Mouse (Mus musculus) left cerebral cortex, adult 8-10 months (tissue): Measurements from ENCODE around the gene Fat4. TPM values are rescaled to one million over a fixed set of nuclear protein-coding genes. Genes with fewer than 3 reads are reported as not detected.

Experiments used
- DNase-seq, 2 experiments: peaks; one replicate each; pipeline ENCODE4 v3.0.0; 2022; ENCODE audit warnings: low spot score in 2 of 2
- total RNA-seq, 4 experiments: library from RNA; stranded (reverse); gene quantifications; 2 replicates each; pipeline ENCODE4 v1.2.4; 2022

The Fat4 gene
- total RNA-seq, 4 experiments from 2014 or later = 8.6 to 12.3 (median 9.5) TPM

DNA sequence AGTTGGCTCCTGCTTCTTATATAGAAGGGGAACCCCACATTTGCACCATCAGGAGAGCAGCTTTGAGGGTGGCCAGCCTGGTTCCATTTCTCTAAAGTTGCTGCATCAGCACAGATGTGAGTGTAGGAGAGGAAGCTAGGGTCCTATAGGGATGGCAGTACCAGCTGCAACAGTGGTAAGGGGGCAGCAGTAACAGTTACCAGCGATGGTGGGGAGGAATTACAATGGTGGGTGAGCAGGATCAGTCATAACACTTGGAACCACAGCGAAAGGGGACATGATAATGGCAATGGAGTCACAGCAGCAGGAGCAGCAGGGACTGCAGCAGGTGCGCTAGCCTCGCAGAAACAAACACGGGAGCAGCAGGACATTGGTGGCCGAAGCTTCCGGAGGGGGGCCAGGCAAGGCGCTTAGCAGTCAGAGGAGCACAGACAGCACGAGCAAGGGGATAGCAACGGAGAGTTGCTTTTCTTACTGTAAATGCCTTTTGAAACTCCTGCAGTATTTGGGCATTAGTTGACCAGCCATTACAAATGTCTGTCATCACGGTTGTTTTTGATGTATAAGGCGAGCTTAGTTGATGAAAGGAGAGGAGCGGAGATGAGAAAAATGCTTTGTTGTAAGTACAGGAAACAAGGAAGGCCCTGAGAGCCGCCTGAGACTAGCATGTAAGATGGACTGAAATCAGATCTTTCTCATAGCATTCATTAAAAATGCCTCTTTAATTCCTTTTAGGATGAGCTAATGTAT is 21.1 kb downstream of the Fat4 start:
- no peak for DNase-seq

GRCm38 (mm10) chr3:38908426-38909111 is 21.8 kb downstream of the Fat4 start:
- DNase-seq = no peak

GRCm38 (mm10) chr3:38912768-38913487 is 26.2 kb downstream of the Fat4 start:
- no peak for DNase-seq

GRCm38 (mm10) chr3:38913488-38914105 is 26.9 kb downstream of the Fat4 start:
- no peak for DNase-seq

GRCm38 (mm10) chr3:38918926-38919325 is 32.2 kb downstream of the Fat4 start:
- no peak for DNase-seq

DNA sequence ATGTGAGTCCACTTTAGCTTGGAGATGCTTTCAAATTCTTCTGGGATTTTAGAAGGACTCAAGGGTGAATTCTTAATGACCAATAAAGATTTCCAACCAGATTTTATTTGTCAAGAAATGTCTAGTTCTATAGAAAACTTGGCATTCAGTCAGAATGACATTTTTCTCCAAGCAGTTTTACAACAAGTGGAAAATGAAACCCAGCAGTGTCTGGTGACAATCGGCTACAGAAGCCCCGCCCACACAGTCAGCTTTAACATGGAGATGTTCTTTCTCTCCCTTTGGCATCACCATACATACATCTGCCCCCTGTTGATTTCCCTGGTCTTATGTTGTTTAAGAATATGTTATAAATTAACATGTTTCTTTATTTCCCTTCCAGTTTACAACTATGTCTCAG is 34.3 kb downstream of the Fat4 start:
- DNase-seq = no peak

DNA sequence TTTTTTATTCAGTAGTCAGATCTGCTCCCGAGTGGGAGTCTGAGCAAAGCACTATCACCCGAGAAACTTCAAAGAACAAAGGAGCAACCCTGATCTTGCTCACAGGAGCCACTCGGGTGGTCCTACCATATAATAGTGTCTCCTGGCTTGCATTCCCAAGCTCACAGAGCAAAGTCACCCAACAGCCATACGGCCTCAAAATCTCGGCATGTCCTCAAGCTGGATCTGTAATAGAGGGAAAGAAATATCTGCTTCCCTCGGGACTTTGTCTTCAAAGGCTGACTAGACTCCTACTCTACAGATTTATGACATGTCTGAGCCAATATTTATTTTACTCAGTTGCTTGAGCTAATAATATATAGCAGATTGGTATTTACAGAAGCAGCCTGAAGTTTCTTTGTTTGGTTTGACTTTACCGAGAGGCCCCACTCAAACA is 36.5 kb downstream of the Fat4 start:
- DNase-seq = no peak

DNA sequence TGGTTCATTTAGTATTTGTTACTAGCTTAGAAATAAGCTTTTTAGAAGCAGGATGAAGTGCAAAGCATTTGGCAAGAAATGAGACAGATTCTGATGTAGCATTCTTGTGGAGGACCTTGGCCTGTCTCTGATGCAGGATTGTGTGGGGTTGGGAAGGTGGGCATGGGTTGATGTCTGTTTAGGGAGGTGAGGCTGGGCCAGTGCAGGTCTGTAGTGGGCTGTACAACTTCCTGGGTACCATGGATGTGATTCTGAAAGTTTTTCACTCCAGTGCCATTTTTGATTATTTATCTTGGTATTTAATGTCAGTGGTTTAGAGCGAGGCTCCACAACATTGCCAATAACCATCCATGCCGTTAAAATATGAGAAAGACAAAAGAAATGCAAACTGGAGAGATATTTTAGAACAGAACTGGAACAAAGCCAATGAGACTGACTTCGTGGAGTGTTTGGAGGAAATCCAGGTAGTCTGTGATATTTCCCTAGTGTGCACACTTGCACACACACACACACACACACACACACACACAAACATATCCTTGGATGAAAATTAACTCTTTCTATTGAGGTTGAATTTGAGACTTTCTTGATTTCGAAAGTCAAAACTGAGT is 41.4 kb downstream of the Fat4 start:
- no peak for DNase-seq

GRCm38 (mm10) chr3:38928751-38929150 is 42.0 kb downstream of the Fat4 start:
- DNase-seq = no peak

DNA sequence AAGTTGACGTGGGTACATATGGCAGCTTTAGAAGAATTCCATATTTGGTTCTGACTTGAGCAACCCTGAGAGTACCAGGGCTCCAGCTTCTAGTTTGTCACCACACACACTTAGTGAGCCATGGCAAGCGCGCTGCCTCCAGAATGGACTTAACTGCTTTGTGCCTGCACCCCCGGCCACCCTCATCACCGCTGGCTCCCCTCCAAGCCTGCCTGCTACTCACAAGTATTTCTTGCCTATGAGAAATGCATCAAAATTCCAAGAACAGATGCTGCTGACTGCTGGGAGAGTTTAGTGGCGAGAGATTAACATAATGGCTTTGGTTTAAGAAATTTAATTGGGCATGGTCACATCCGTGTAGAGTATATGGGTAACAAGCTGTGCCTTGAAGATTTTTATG is 48.0 kb downstream of the Fat4 start:
- peak; percentile 28 to 54 for DNase-seq

- no peak for DNase-seq
Measured at GRCm38 (mm10) chr3:38936485-38936884, 49.7 kb downstream of the Fat4 start.

DNA sequence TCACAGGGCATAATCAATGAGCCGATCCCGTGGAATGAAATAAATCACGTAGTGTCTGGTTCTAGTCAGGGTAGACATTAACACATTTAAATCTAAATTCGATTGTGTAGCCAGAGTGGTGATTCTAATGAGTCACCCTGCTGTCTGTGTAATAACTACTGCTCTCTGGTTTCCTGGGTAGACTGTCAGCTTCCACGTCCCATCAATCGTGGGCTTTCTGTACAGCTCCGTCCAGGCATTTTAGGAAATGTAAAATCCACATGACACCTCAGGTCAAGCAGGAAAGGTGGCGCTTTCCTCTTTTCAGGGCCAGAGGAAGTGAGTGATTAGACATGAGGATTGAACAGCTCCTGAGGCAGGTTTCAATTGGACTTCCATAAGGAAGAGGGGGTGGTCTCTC is 50.4 kb downstream of the Fat4 start:
- no peak for DNase-seq

DNA sequence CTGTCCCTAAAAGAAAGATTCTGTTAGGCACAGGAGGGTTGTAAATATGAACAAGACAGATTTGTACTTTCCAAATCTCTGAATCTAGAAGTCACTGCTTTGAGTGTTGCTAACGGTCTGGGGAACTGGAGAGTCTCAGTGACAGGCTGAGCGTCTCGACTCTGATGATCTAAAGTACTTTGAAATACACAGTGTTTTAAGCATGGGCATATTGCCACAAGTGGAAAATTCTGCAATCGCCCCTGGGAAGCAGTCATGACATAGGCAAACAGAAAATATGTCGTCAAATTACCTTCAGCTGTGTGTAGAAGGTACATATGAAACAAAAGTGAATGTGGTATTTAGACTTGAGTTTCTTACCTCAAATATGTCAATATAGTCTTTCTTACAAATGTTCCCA is 51.4 kb downstream of the Fat4 start:
- no peak for DNase-seq

DNA sequence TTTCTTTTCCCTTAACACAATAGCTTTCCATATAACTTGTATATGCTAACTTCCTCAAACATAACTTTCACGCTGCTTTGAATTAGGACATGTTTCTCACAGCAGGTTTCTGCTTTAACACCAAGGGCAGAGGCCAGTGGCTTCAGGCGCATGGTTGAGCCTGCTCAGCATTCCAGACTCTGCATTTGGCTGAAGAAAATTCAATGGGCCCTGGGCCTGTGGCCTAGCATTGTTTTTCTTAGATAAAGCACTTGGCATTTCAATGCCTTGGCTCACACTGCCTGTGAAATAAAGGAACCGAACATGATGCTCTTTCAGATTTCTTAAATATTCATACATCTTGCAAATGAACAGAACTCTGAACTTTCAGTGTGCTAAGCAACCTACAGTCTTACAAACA is 52.8 kb downstream of the Fat4 start:
- DNase-seq = no peak

GRCm38 (mm10) chr3:38940327-38940726 is 53.6 kb downstream of the Fat4 start:
- no peak for DNase-seq

DNA sequence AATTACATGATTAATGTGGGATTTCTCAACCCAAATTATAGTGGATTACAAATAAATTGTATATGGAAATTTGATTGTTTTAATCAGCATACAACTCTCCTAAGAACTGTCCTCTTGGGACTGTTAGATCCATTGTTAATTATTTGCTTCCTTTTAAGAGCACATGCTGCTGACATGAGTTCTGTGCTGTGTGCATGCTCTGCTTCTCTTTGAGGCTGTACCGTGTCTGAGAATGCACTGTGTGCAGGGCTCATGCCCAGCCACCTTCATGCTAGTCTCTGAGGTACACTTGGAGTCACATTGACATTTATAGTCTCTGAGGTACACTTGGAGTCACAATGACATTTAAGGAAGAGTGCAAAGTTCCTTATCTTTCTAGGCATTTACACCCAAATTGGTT is 58.4 kb downstream of the Fat4 start:
- DNase-seq = no peak

GRCm38 (mm10) chr3:38947706-38948105 is 61.0 kb downstream of the Fat4 start:
- DNase-seq = no peak

DNA sequence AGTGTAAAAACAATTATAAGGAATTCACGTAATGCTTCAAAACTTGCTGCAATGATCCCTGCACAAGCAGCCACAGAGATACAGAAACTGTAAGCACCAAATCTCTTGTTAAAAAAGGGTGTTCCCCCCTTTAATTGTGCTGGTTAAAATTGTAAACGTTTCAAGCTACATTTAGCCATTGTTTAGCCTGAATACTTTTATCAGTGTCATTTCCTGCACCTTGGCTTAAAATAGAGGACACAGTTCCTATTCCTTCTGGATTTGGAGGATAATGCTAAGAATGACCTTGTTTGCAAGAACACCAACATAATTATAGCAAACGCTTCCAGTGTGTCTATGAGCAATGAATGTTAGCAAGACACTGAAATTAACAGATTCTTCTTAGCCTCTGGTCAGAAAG is 65.9 kb downstream of the Fat4 start:
- no peak for DNase-seq

- no peak for DNase-seq
Measured at GRCm38 (mm10) chr3:38954196-38954595, 67.5 kb downstream of the Fat4 start.

- no peak for DNase-seq
Measured at GRCm38 (mm10) chr3:38956012-38956648, 69.4 kb downstream of the Fat4 start.

GRCm38 (mm10) chr3:38957186-38957585 is 70.4 kb downstream of the Fat4 start:
- DNase-seq = no peak
